Mouse (Mus musculus): ENCODE results near the gene Pbp2. TPM values are rescaled to one million over a fixed set of nuclear protein-coding genes. Genes with fewer than 3 reads are reported as not detected.

The Pbp2 gene
- polyA plus RNA-seq (2014; fragmentation: Illumina TruSeq; extraction: RNeasy Lipid Tissue Mini Kit (QIAGEN cat#74804); ENCODE audit: low read depth, low replicate concordance) = 233 TPM

GRCm38 (mm10) chr6:135310305-135310704 lies at the start of gene Pbp2:
TSS of gene Pbp2 (minus strand) at chr6:135310405.

Other genes with a start within 250 kb of the Pbp2 start
- gene Gprc5a, start 244.8 kb downstream of the Pbp2 start, polyA plus RNA-seq (2014; fragmentation: Illumina TruSeq; extraction: RNeasy Lipid Tissue Mini Kit (QIAGEN cat#74804); ENCODE audit: low read depth, low replicate concordance) = not detected
- gene Gprc5d, start 192.1 kb downstream of the Pbp2 start, polyA plus RNA-seq (2014; fragmentation: Illumina TruSeq; extraction: RNeasy Lipid Tissue Mini Kit (QIAGEN cat#74804); ENCODE audit: low read depth, low replicate concordance) = not detected
- 10.4 TPM for gene Fam234b, start 112.4 kb downstream of the Pbp2 start, polyA plus RNA-seq (2014; fragmentation: Illumina TruSeq; extraction: RNeasy Lipid Tissue Mini Kit (QIAGEN cat#74804); ENCODE audit: low read depth, low replicate concordance)
- 1.2 TPM for gene Hebp1, start 112.4 kb downstream of the Pbp2 start, polyA plus RNA-seq (2014; fragmentation: Illumina TruSeq; extraction: RNeasy Lipid Tissue Mini Kit (QIAGEN cat#74804); ENCODE audit: low read depth, low replicate concordance)
- gene Gsg1, start 56.1 kb downstream of the Pbp2 start, polyA plus RNA-seq (2014; fragmentation: Illumina TruSeq; extraction: RNeasy Lipid Tissue Mini Kit (QIAGEN cat#74804); ENCODE audit: low read depth, low replicate concordance) = 184 TPM
- 4.5 TPM for gene Emp1, start 52.1 kb upstream of the Pbp2 start, polyA plus RNA-seq (2014; fragmentation: Illumina TruSeq; extraction: RNeasy Lipid Tissue Mini Kit (QIAGEN cat#74804); ENCODE audit: low read depth, low replicate concordance)

All from testis, adult 10 weeks (tissue).